Mouse (Mus musculus) bone marrow macrophage, adult 2 months (primary cell): Measurements from ENCODE around the gene Ei24.

Experiments used
- CTCF ChIP-seq: IDR thresholded peaks from 2 replicates; pipeline ENCODE4 v1.5.1; 2012; ENCODE audit warnings: low read depth, mild to moderate bottlenecking, low read length, moderate library complexity
- POLR2A ChIP-seq: IDR thresholded peaks from 2 replicates; pipeline ENCODE4 v1.6.1; 2012; ENCODE audit warnings: mild to moderate bottlenecking, low read depth, low read length, borderline replicate concordance

DNA sequence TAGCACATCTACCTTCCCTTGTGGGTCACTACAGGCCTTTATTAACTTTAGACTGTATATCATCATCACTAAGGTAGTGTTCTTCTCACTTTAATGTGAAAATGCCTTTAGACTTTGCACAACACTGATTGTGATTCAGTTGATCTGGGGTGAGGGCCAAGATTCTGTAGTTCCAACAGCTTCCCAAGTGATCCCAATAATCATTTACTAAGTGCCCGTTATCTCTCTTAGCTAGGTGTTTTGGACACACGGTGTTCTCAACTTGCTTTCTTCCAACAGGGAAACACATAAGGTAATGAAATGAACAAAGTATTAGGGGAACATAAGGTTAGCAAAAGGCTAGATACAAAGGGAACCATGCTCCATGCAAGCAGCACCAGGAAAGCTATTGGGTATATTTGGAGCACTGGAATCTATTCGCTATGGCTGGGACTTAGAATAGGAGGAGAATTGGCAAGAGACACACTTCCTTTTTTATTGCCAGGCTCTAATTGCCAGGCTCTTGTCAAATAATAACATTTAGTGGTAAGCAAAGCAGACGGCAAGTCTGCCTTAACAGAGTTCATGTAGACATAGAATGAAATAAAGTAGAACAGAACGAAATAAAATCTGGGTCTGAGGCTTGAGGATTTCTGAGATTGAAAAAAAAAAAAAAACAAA is 11.1 kb upstream of the Ei24 start:
- TF ChIP-seq POLR2A (no peak), CTCF (no peak)
